Mouse (Mus musculus): ENCODE data around the gene Camta1. TPM values are rescaled to one million over a fixed set of nuclear protein-coding genes. Genes with fewer than 3 reads are reported as not detected.

The Camta1 gene
- polyA plus RNA-seq, 1 experiment from 2014 or later: 140 TPM

GRCm38 (mm10) chr4:151655637-151656385 is 205.9 kb downstream of the Camta1 start:
- Histone ChIP-seq H3K4me1 (replicated peaks; ENCODE audit: control insufficient read depth, insufficient read depth, low read length) (no peaks in the 10 kb centered on the region), H3K4me2 (ENCODE audit: low read depth, low read length, severe bottlenecking) (no peak overlapping the region), H3K36me3 (ENCODE audit: control insufficient read depth, insufficient read depth, low read length) (no peaks in the 10 kb centered on the region), H3K27me3 (ENCODE audit: control insufficient read depth, insufficient read depth, low read length) (no peaks in the 10 kb centered on the region), H3K9ac (ENCODE audit: low read length) (no peak overlapping the region), H3K4me3 (ENCODE audit: low read depth, low read length) (no peak overlapping the region), H3K9me3 (ENCODE audit: control insufficient read depth, low read length) (no peaks in the 10 kb centered on the region), H3K27ac (ENCODE audit: low read depth, low read length) (no peak overlapping the region)
- WGBS: 72% methylated on average over 16 of the region's 16 CpGs
- no peak for ATAC-seq (replicated peaks; ENCODE audit: low FRiP score)
- no peak for DNase-seq (ENCODE audit: low spot score)

GRCm38 (mm10) chr4:151655227-151655626 is 206.4 kb downstream of the Camta1 start:
- ATAC-seq (replicated peaks; ENCODE audit: low FRiP score): no peak
- Histone ChIP-seq H3K4me1 (replicated peaks; ENCODE audit: control insufficient read depth, insufficient read depth, low read length) (no peaks in the 10 kb centered on the region), H3K27me3 (ENCODE audit: control insufficient read depth, insufficient read depth, low read length) (no peaks in the 10 kb centered on the region), H3K36me3 (ENCODE audit: control insufficient read depth, insufficient read depth, low read length) (no peaks in the 10 kb centered on the region), H3K9ac (ENCODE audit: low read length) (no peak overlapping the region), H3K4me2 (ENCODE audit: low read depth, low read length, severe bottlenecking) (no peak overlapping the region), H3K9me3 (ENCODE audit: control insufficient read depth, low read length) (no peaks in the 10 kb centered on the region), H3K27ac (ENCODE audit: low read depth, low read length) (no peak overlapping the region), H3K4me3 (ENCODE audit: low read depth, low read length) (no peak overlapping the region)
- WGBS: 77% methylated on average over 4 of the region's 4 CpGs
- DNase-seq (ENCODE audit: low spot score): no peak

- WGBS: 93% methylated on average over 2 of the region's 2 CpGs
These were observed 219.3 kb downstream of the Camta1 start for GRCm38 (mm10) chr4:151642418-151642817.

GRCm38 (mm10) chr4:151640971-151641370 is 220.7 kb downstream of the Camta1 start:
- Histone ChIP-seq H3K27ac (ENCODE audit: low read depth, low read length) (no peak overlapping the region), H3K9me3 (ENCODE audit: control insufficient read depth, low read length) (no peaks in the 10 kb centered on the region), H3K36me3 (ENCODE audit: control insufficient read depth, insufficient read depth, low read length) (no peaks in the 10 kb centered on the region), H3K4me3 (ENCODE audit: low read depth, low read length) (no peak overlapping the region), H3K4me2 (ENCODE audit: low read depth, low read length, severe bottlenecking) (no peak overlapping the region), H3K9ac (ENCODE audit: low read length) (no peak overlapping the region), H3K27me3 (ENCODE audit: control insufficient read depth, insufficient read depth, low read length) (no peaks in the 10 kb centered on the region), H3K4me1 (replicated peaks; ENCODE audit: control insufficient read depth, insufficient read depth, low read length) (no peaks in the 10 kb centered on the region)
- no peak for ATAC-seq (replicated peaks; ENCODE audit: low FRiP score)
- WGBS: 85% methylated on average over 8 of the region's 8 CpGs
- no peak for DNase-seq (ENCODE audit: low spot score)

More at GRCm38 (mm10) chr4:151642418-151642817, 219.3 kb downstream of the Camta1 start:
- Histone ChIP-seq H3K36me3 (ENCODE audit: control insufficient read depth, insufficient read depth, low read length) (no peaks in the 10 kb centered on the region), H3K4me1 (replicated peaks; ENCODE audit: control insufficient read depth, insufficient read depth, low read length) (no peaks in the 10 kb centered on the region), H3K27ac (ENCODE audit: low read depth, low read length) (no peak overlapping the region), H3K4me2 (ENCODE audit: low read depth, low read length, severe bottlenecking) (no peak overlapping the region), H3K27me3 (ENCODE audit: control insufficient read depth, insufficient read depth, low read length) (no peaks in the 10 kb centered on the region), H3K4me3 (ENCODE audit: low read depth, low read length) (no peak overlapping the region), H3K9ac (ENCODE audit: low read length) (no peak overlapping the region), H3K9me3 (ENCODE audit: control insufficient read depth, low read length) (no peaks in the 10 kb centered on the region)
- ATAC-seq (replicated peaks; ENCODE audit: low FRiP score): no peak
- no peak for DNase-seq (ENCODE audit: low spot score)

- H3K4me2 ChIP-seq (ENCODE audit: low read depth, low read length, severe bottlenecking): no peak overlapping the region
- DNase-seq (ENCODE audit: low spot score) (no peak), ATAC-seq (replicated peaks; ENCODE audit: low FRiP score) (no peak)
- WGBS: 26% methylated on average over 9 of the region's 9 CpGs
- H3K27ac ChIP-seq (ENCODE audit: low read depth, low read length): no peak overlapping the region
- H3K27me3 ChIP-seq (ENCODE audit: control insufficient read depth, insufficient read depth, low read length): no peaks in the 10 kb centered on the region
- H3K4me1 ChIP-seq (replicated peaks; ENCODE audit: control insufficient read depth, insufficient read depth, low read length): no peaks in the 10 kb centered on the region
- no peak overlapping the region for H3K9ac ChIP-seq (ENCODE audit: low read length)
- no peaks in the 10 kb centered on the region for H3K9me3 ChIP-seq (ENCODE audit: control insufficient read depth, low read length)
- H3K36me3 ChIP-seq (ENCODE audit: control insufficient read depth, insufficient read depth, low read length): no peaks in the 10 kb centered on the region
- H3K4me3 ChIP-seq (ENCODE audit: low read depth, low read length): no peak overlapping the region
These were observed 222.7 kb downstream of the Camta1 start for GRCm38 (mm10) chr4:151638941-151639340.

GRCm38 (mm10) chr4:151637348-151637747 is 224.3 kb downstream of the Camta1 start:
- ATAC-seq (replicated peaks; ENCODE audit: low FRiP score) (no peak), DNase-seq (ENCODE audit: low spot score) (no peak)
- Histone ChIP-seq H3K36me3 (ENCODE audit: control insufficient read depth, insufficient read depth, low read length) (no peaks in the 10 kb centered on the region), H3K4me3 (ENCODE audit: low read depth, low read length) (no peak overlapping the region), H3K4me2 (ENCODE audit: low read depth, low read length, severe bottlenecking) (no peak overlapping the region), H3K27me3 (ENCODE audit: control insufficient read depth, insufficient read depth, low read length) (no peaks in the 10 kb centered on the region), H3K9me3 (ENCODE audit: control insufficient read depth, low read length) (no peaks in the 10 kb centered on the region), H3K27ac (ENCODE audit: low read depth, low read length) (no peak overlapping the region), H3K9ac (ENCODE audit: low read length) (no peak overlapping the region), H3K4me1 (replicated peaks; ENCODE audit: control insufficient read depth, insufficient read depth, low read length) (no peaks in the 10 kb centered on the region)
- 64% methylated on average over 9 of the region's 9 CpGs for WGBS

- 75% methylated on average over 6 of the region's 6 CpGs for WGBS
These were observed 226.9 kb downstream of the Camta1 start for GRCm38 (mm10) chr4:151634771-151635170.

GRCm38 (mm10) chr4:151633795-151634194 is 227.9 kb downstream of the Camta1 start:
- Histone ChIP-seq H3K27me3 (ENCODE audit: control insufficient read depth, insufficient read depth, low read length) (no peaks in the 10 kb centered on the region), H3K4me3 (ENCODE audit: low read depth, low read length) (no peak overlapping the region), H3K9me3 (ENCODE audit: control insufficient read depth, low read length) (no peaks in the 10 kb centered on the region), H3K9ac (ENCODE audit: low read length) (no peak overlapping the region), H3K4me2 (ENCODE audit: low read depth, low read length, severe bottlenecking) (no peak overlapping the region), H3K4me1 (replicated peaks; ENCODE audit: control insufficient read depth, insufficient read depth, low read length) (no peaks in the 10 kb centered on the region), H3K36me3 (ENCODE audit: control insufficient read depth, insufficient read depth, low read length) (no peaks in the 10 kb centered on the region), H3K27ac (ENCODE audit: low read depth, low read length) (no peak overlapping the region)
- no peak for DNase-seq (ENCODE audit: low spot score)
- ATAC-seq (replicated peaks; ENCODE audit: low FRiP score): no peak
- WGBS: 91% methylated on average over 8 of the region's 8 CpGs

More at GRCm38 (mm10) chr4:151634771-151635170, 226.9 kb downstream of the Camta1 start:
- no peak for ATAC-seq (replicated peaks; ENCODE audit: low FRiP score)
- Histone ChIP-seq H3K4me2 (ENCODE audit: low read depth, low read length, severe bottlenecking) (no peak overlapping the region), H3K9ac (ENCODE audit: low read length) (no peak overlapping the region), H3K9me3 (ENCODE audit: control insufficient read depth, low read length) (no peaks in the 10 kb centered on the region), H3K4me1 (replicated peaks; ENCODE audit: control insufficient read depth, insufficient read depth, low read length) (no peaks in the 10 kb centered on the region), H3K27ac (ENCODE audit: low read depth, low read length) (no peak overlapping the region), H3K4me3 (ENCODE audit: low read depth, low read length) (no peak overlapping the region), H3K27me3 (ENCODE audit: control insufficient read depth, insufficient read depth, low read length) (no peaks in the 10 kb centered on the region), H3K36me3 (ENCODE audit: control insufficient read depth, insufficient read depth, low read length) (no peaks in the 10 kb centered on the region)
- no peak for DNase-seq (ENCODE audit: low spot score)

GRCm38 (mm10) chr4:151632321-151632720 is 229.4 kb downstream of the Camta1 start:
- no peak overlapping the region for H3K4me2 ChIP-seq (ENCODE audit: low read depth, low read length, severe bottlenecking)
- H3K9me3 ChIP-seq (ENCODE audit: control insufficient read depth, low read length): no peaks in the 10 kb centered on the region; the same call in 1 of the 2 replicates
- H3K27ac ChIP-seq (ENCODE audit: low read depth, low read length): no peak overlapping the region
- no peaks in the 10 kb centered on the region for H3K27me3 ChIP-seq (ENCODE audit: control insufficient read depth, insufficient read depth, low read length)
- WGBS: 79% methylated on average over 6 of the region's 6 CpGs
- H3K4me3 ChIP-seq (ENCODE audit: low read depth, low read length): no peak overlapping the region
- DNase-seq (ENCODE audit: low spot score) (no peak), ATAC-seq (replicated peaks; ENCODE audit: low FRiP score) (no peak)
- H3K9ac ChIP-seq (ENCODE audit: low read length): no peak overlapping the region
- H3K4me1 ChIP-seq (replicated peaks; ENCODE audit: control insufficient read depth, insufficient read depth, low read length): no peaks in the 10 kb centered on the region
- H3K36me3 ChIP-seq (ENCODE audit: control insufficient read depth, insufficient read depth, low read length): no peaks in the 10 kb centered on the region

All from forebrain, embryonic 11.5 days (tissue).